ENCODE assay signal across 15 mouse cellular contexts in the genomic region with DNA sequence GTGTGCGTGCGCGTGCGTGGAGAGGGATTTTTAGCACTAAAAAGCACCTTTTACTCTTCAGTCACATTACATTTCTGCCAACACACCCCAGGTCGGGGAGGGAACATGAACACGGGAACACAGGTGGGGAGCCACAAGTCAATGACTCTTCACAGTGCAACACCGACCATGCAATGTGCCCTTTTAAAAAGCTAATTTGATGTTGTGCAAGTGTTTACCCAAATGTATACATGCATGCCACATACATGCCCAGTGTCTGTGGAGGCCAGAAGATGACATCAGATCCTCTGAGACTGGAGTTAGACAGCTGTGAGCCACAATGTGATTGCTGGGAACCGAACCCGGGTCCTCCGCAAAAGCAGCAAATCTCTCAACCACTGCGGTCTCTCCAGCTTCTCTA.
"Had no signal": no experiment of that assay in that cellular context is flagged by ENCODE, and none has a peak within 500 bp of the region (broad histone marks: within the 10 kb centered on the region; RNA-seq: fewer than 3 reads in every experiment).

No protein-coding gene starts in this region.

- ATAC-seq: liver, embryonic 12.5 days had no signal

- H3K9me3 ChIP-seq: limb, embryonic 15.5 days; liver, embryonic 12.5 days; lung, embryonic 15.5 days; megakaryocyte, embryonic 14.5 days; midbrain, embryonic 12.5 days; stomach, embryonic 15.5 days had no signal

- H3K9ac ChIP-seq: limb, embryonic 15.5 days; liver, embryonic 12.5 days; lung, embryonic 15.5 days; midbrain, embryonic 12.5 days; stomach, embryonic 15.5 days had no signal

- H3K36me3 ChIP-seq: limb, embryonic 15.5 days; lung, embryonic 15.5 days; midbrain, embryonic 12.5 days; stomach, embryonic 15.5 days had no signal

- H3K27ac ChIP-seq: kidney, postnatal 0 days; left cerebral cortex, adult 2 months; limb, embryonic 15.5 days; liver, embryonic 12.5 days; lung, embryonic 15.5 days; macrophage; midbrain, embryonic 12.5 days had no signal

- H3K27me3 ChIP-seq: limb, embryonic 15.5 days; liver, embryonic 12.5 days; lung, embryonic 15.5 days; megakaryocyte, embryonic 14.5 days; midbrain, embryonic 12.5 days; stomach, embryonic 15.5 days had no signal

- H3K4me2 ChIP-seq: limb, embryonic 15.5 days; liver, embryonic 12.5 days; midbrain, embryonic 12.5 days had no signal

- H3K4me3 ChIP-seq: left cerebral cortex, adult 2 months; limb, embryonic 15.5 days; liver, embryonic 12.5 days; lung, embryonic 15.5 days; megakaryocyte, embryonic 14.5 days; midbrain, embryonic 12.5 days; stomach, embryonic 15.5 days had no signal

- DNase-seq: kidney, adult 11 months; kidney, adult 9 months; kidney, postnatal 36 days; lung, postnatal 14 days; right cerebral cortex, postnatal 14 days; thymus, postnatal 36 days had no signal
